Mouse (Mus musculus): ENCODE results near the gene Primpol. TPM values are rescaled to one million over a fixed set of nuclear protein-coding genes. Genes with fewer than 3 reads are reported as not detected.

Gene Primpol
- total and polyA plus RNA-seq, 2 experiments = 0.55 to 4.6 TPM

GRCm38 (mm10) chr8:46615936-46616335 lies 1.1 kb downstream of the Primpol start:
- TF ChIP-seq CTCF (IDR thresholded peaks at IDR 0.05; ENCODE audit: low read depth, low read length) (no peak), POLR2A (IDR thresholded peaks at IDR 0.05; ENCODE audit: extremely low read depth, insufficient read depth, low read length) (no peak)
- no peaks in the 10 kb centered on the region; the same call in 1 of the 2 replicates for H3K36me3 ChIP-seq (ENCODE audit: control insufficient read depth, insufficient read depth, low read length)
- 81% methylated on average over 8 of the region's 8 CpGs for WGBS
- H3K4me3 ChIP-seq (ENCODE audit: insufficient read depth, low read depth, low read length) = no peak overlapping the region
- no peak overlapping the region for H3K9ac ChIP-seq (ENCODE audit: low read depth, low read length)
- no peaks in the 10 kb centered on the region for H3K27me3 ChIP-seq (ENCODE audit: control insufficient read depth, insufficient read depth, low read length)
- no peak for DNase-seq (ENCODE audit: extremely low read depth, low read depth, low spot score)
- peaks cover 10% of the 10 kb centered on the region; the same call in 1 of the 2 replicates for H3K4me1 ChIP-seq (ENCODE audit: control insufficient read depth, insufficient read depth, low read length)
- H3K79me2 ChIP-seq (ENCODE audit: control insufficient read depth, insufficient read depth, low read length) = peaks cover 6% of the 10 kb centered on the region; the same call in 1 of the 2 replicates
- no peak overlapping the region for H3K27ac ChIP-seq (replicated peaks; ENCODE audit: insufficient read depth, low read depth, low read length)

GRCm38 (mm10) chr8:46613377-46613776 lies 3.6 kb downstream of the Primpol start:
- no peak overlapping the region for H3K9ac ChIP-seq (ENCODE audit: low read depth, low read length)
- 81% methylated on average over 4 of the region's 4 CpGs for WGBS
- no peak for DNase-seq (ENCODE audit: extremely low read depth, low read depth, low spot score)
- peaks cover 6% of the 10 kb centered on the region; the same call in 1 of the 2 replicates for H3K4me1 ChIP-seq (ENCODE audit: control insufficient read depth, insufficient read depth, low read length)
- no peak overlapping the region for H3K27ac ChIP-seq (replicated peaks; ENCODE audit: insufficient read depth, low read depth, low read length)
- H3K79me2 ChIP-seq (ENCODE audit: control insufficient read depth, insufficient read depth, low read length) = peaks cover 2% of the 10 kb centered on the region; the same call in 1 of the 2 replicates
- TF ChIP-seq CTCF (IDR thresholded peaks at IDR 0.05; ENCODE audit: low read depth, low read length) = no peak
- no peaks in the 10 kb centered on the region; the same call in none of the 2 replicates for H3K36me3 ChIP-seq (ENCODE audit: control insufficient read depth, insufficient read depth, low read length)
- no peak overlapping the region for H3K4me3 ChIP-seq (ENCODE audit: insufficient read depth, low read depth, low read length)
- no peaks in the 10 kb centered on the region for H3K27me3 ChIP-seq (ENCODE audit: control insufficient read depth, insufficient read depth, low read length)

- H3K4me3 ChIP-seq (ENCODE audit: insufficient read depth, low read depth, low read length) = no peak overlapping the region
- no peaks in the 10 kb centered on the region; the same call in none of the 2 replicates for H3K36me3 ChIP-seq (ENCODE audit: control insufficient read depth, insufficient read depth, low read length)
- H3K27me3 ChIP-seq (ENCODE audit: control insufficient read depth, insufficient read depth, low read length) = no peaks in the 10 kb centered on the region
- 93% methylated on average over 4 of the region's 4 CpGs for WGBS
- H3K79me2 ChIP-seq (ENCODE audit: control insufficient read depth, insufficient read depth, low read length) = no peaks in the 10 kb centered on the region
- peaks cover 2% of the 10 kb centered on the region; the same call in 1 of the 2 replicates for H3K4me1 ChIP-seq (ENCODE audit: control insufficient read depth, insufficient read depth, low read length)
- no peak overlapping the region for H3K9ac ChIP-seq (ENCODE audit: low read depth, low read length)
- no peak overlapping the region for H3K27ac ChIP-seq (replicated peaks; ENCODE audit: insufficient read depth, low read depth, low read length)
- no peak for DNase-seq (ENCODE audit: extremely low read depth, low read depth, low spot score)
- TF ChIP-seq POLR2A (IDR thresholded peaks at IDR 0.05; ENCODE audit: extremely low read depth, insufficient read depth, low read length) (no peak), CTCF (IDR thresholded peaks at IDR 0.05; ENCODE audit: low read depth, low read length) (no peak)
Measured at GRCm38 (mm10) chr8:46612913-46613312, 4.1 kb downstream of the Primpol start.

- Histone ChIP-seq H3K27me3 (ENCODE audit: control insufficient read depth, insufficient read depth, low read length) (no peaks in the 10 kb centered on the region), H3K4me1 (ENCODE audit: control insufficient read depth, insufficient read depth, low read length) (peaks cover 4% of the 10 kb centered on the region; the same call in 1 of the 2 replicates), H3K4me3 (ENCODE audit: insufficient read depth, low read depth, low read length) (no peak overlapping the region), H3K27ac (replicated peaks; ENCODE audit: insufficient read depth, low read depth, low read length) (no peak overlapping the region), H3K9ac (ENCODE audit: low read depth, low read length) (no peak overlapping the region), H3K79me2 (ENCODE audit: control insufficient read depth, insufficient read depth, low read length) (no peaks in the 10 kb centered on the region), H3K36me3 (ENCODE audit: control insufficient read depth, insufficient read depth, low read length) (no peaks in the 10 kb centered on the region; the same call in none of the 2 replicates)
- no peak for DNase-seq (ENCODE audit: extremely low read depth, low read depth, low spot score)
- TF ChIP-seq POLR2A (IDR thresholded peaks at IDR 0.05; ENCODE audit: extremely low read depth, insufficient read depth, low read length) (no peak), CTCF (IDR thresholded peaks at IDR 0.05; ENCODE audit: low read depth, low read length) (no peak)
- WGBS = 93% methylated on average over 8 of the region's 8 CpGs
Measured at GRCm38 (mm10) chr8:46611557-46611956, 5.5 kb downstream of the Primpol start.

- no peak for TF ChIP-seq POLR2A (IDR thresholded peaks at IDR 0.05; ENCODE audit: extremely low read depth, insufficient read depth, low read length)
- no peak for TF ChIP-seq CTCF (IDR thresholded peaks at IDR 0.05; ENCODE audit: low read depth, low read length)
- Histone ChIP-seq H3K4me1 (ENCODE audit: control insufficient read depth, insufficient read depth, low read length) (0 out of 2 replicates have a peak, but pooled peaks cover 3% of the 10 kb centered on the region), H3K27me3 (ENCODE audit: control insufficient read depth, insufficient read depth, low read length) (no peaks in the 10 kb centered on the region), H3K4me3 (ENCODE audit: insufficient read depth, low read depth, low read length) (no peak overlapping the region), H3K9ac (ENCODE audit: low read depth, low read length) (no peak overlapping the region), H3K79me2 (ENCODE audit: control insufficient read depth, insufficient read depth, low read length) (no peaks in the 10 kb centered on the region), H3K36me3 (ENCODE audit: control insufficient read depth, insufficient read depth, low read length) (peaks cover 4% of the 10 kb centered on the region), H3K27ac (replicated peaks; ENCODE audit: insufficient read depth, low read depth, low read length) (no peak overlapping the region)
- peak; percentile 83 for DNase-seq (ENCODE audit: extremely low read depth, low read depth, low spot score)
- 16% methylated on average over 1 of the region's 1 CpGs for WGBS
Measured at GRCm38 (mm10) chr8:46606930-46607329, 10.1 kb downstream of the Primpol start.

GRCm38 (mm10) chr8:46603587-46603986 lies 13.4 kb downstream of the Primpol start:
- Histone ChIP-seq H3K4me3 (ENCODE audit: insufficient read depth, low read depth, low read length) (no peak overlapping the region), H3K27me3 (ENCODE audit: control insufficient read depth, insufficient read depth, low read length) (no peaks in the 10 kb centered on the region), H3K4me1 (ENCODE audit: control insufficient read depth, insufficient read depth, low read length) (0 out of 2 replicates have a peak, but pooled peaks cover 3% of the 10 kb centered on the region), H3K79me2 (ENCODE audit: control insufficient read depth, insufficient read depth, low read length) (no peaks in the 10 kb centered on the region), H3K27ac (replicated peaks; ENCODE audit: insufficient read depth, low read depth, low read length) (no peak overlapping the region), H3K36me3 (ENCODE audit: control insufficient read depth, insufficient read depth, low read length) (peaks cover 8% of the 10 kb centered on the region), H3K9ac (ENCODE audit: low read depth, low read length) (no peak overlapping the region)
- TF ChIP-seq CTCF (IDR thresholded peaks at IDR 0.05; ENCODE audit: low read depth, low read length) = no peak
- no peak for TF ChIP-seq POLR2A (IDR thresholded peaks at IDR 0.05; ENCODE audit: extremely low read depth, insufficient read depth, low read length)
- 97% methylated on average over 5 of the region's 5 CpGs for WGBS
- no peak for DNase-seq (ENCODE audit: extremely low read depth, low read depth, low spot score)
